ENCODE assay signal across 8 mouse cellular contexts in genomic region chr2:3418883-3419431, GRCm38 (mm10). TPM values are rescaled to one million over a fixed set of nuclear protein-coding genes. Genes with fewer than 3 reads are reported as not detected.
A peak's percentile ranks its signal among the peaks of the same experiment; 100 is the strongest.
DNase-seq lines count a peak whose midpoint lies in the region; ATAC-seq lines count a peak whose summit lies in the region.

No protein-coding gene starts in this region.

- peak; percentile 78 for ATAC-seq in erythroid progenitor cell, adult 5-6 weeks (replicated peaks; ENCODE audit: low FRiP score, poor library complexity, severe bottlenecking)
- ATAC-seq in heart, embryonic 14.5 days (ENCODE audit: insufficient number of reproducible peaks, insufficient read depth, low FRiP score, low read depth): peak; percentile 97
- peak; percentile 83 for ATAC-seq in liver, embryonic 13.5 days (ENCODE audit: low read depth)
- ATAC-seq in stomach, embryonic 16.5 days (ENCODE audit: insufficient read depth, low FRiP score): peak; percentile 98

- WGBS in heart, embryonic 14.5 days: 3% methylated on average over 38 of the region's 38 CpGs
- 2% methylated on average over 38 of the region's 38 CpGs for WGBS in liver, embryonic 13.5 days (ENCODE audit: insufficient replicate concordance)
- WGBS in stomach, embryonic 16.5 days: under 1% methylated on average over 38 of the region's 38 CpGs

- no peaks in the 10 kb centered on the region for H3K9me3 ChIP-seq in heart, embryonic 14.5 days (ENCODE audit: control insufficient read depth, low read length)
- no peaks in the 10 kb centered on the region for H3K9me3 ChIP-seq in liver, embryonic 13.5 days (replicated peaks)
- no peaks in the 10 kb centered on the region for H3K9me3 ChIP-seq in stomach, embryonic 16.5 days (replicated peaks; ENCODE audit: control insufficient read depth, low read length)

- H3K27me3 ChIP-seq in heart, embryonic 14.5 days (ENCODE audit: control insufficient read depth, insufficient read depth, low read length): peaks cover 17% of the 10 kb centered on the region
- peaks cover 18% of the 10 kb centered on the region for H3K27me3 ChIP-seq in liver, embryonic 13.5 days
- no peaks in the 10 kb centered on the region for H3K27me3 ChIP-seq in stomach, embryonic 16.5 days (ENCODE audit: control insufficient read depth, insufficient read depth, low read length)

- H3K4me1 ChIP-seq in heart, embryonic 14.5 days (ENCODE audit: control insufficient read depth in 2 of 2, insufficient read depth in 2 of 2, low read length in 2 of 2): peaks cover 2 to 3% of the 10 kb centered on the region in 2 experiments; a peak in 1 of 4 replicates
- peaks cover 13% of the 10 kb centered on the region for H3K4me1 ChIP-seq in liver, embryonic 13.5 days (replicated peaks)
- H3K4me1 ChIP-seq in stomach, embryonic 16.5 days (ENCODE audit: control insufficient read depth, insufficient read depth, low read length): peaks cover 4% of the 10 kb centered on the region; the same call in 1 of the 2 replicates

- peak overlapping the region; percentile 89 for H3K4me2 ChIP-seq in heart, embryonic 14.5 days (ENCODE audit: low read length)
- H3K4me2 ChIP-seq in liver, embryonic 13.5 days: peak overlapping the region; percentile 82
- H3K4me2 ChIP-seq in stomach, embryonic 16.5 days (ENCODE audit: low read depth, low read length): peak overlapping the region; percentile 74

- H3K36me3 ChIP-seq in heart, embryonic 14.5 days (ENCODE audit: control insufficient read depth, insufficient read depth, low read length): no peaks in the 10 kb centered on the region
- no peaks in the 10 kb centered on the region for H3K36me3 ChIP-seq in liver, embryonic 13.5 days
- no peaks in the 10 kb centered on the region for H3K36me3 ChIP-seq in stomach, embryonic 16.5 days (ENCODE audit: control insufficient read depth, insufficient read depth, low read length)

- peak overlapping the region; percentile 63 for H3K9ac ChIP-seq in heart, embryonic 14.5 days (ENCODE audit: low read length)
- peak overlapping the region; percentile 56; the same call in 1 of the 2 replicates for H3K9ac ChIP-seq in liver, embryonic 13.5 days
- H3K9ac ChIP-seq in stomach, embryonic 16.5 days (ENCODE audit: low read length): peak overlapping the region; percentile 49; the same call in 1 of the 2 replicates

- peak; percentile 95 for DNase-seq in CD4-positive helper T cell, adult 2 months (ENCODE audit: low read depth, low spot score)
- DNase-seq in brain, embryonic 18.5 days (ENCODE audit: low read depth, low spot score): peak; percentile 63
- DNase-seq in kidney, postnatal 14 days: peak; percentile 98
- DNase-seq in liver, embryonic 13.5 days: peak; percentile 88
- peak; percentile 94 for DNase-seq in neural tube, embryonic 10.5 days (ENCODE audit: extremely low spot score, low spot score)

- H3K27ac ChIP-seq in heart, embryonic 14.5 days (replicated peaks in 1 of 2; ENCODE audit: control insufficient read depth in 1 of 2, insufficient read depth in 1 of 2, low read depth in 2 of 2, low read length in 2 of 2): no peak overlapping the region
- no peak overlapping the region for H3K27ac ChIP-seq in liver, embryonic 13.5 days
- H3K27ac ChIP-seq in stomach, embryonic 16.5 days (ENCODE audit: low read length): no peak overlapping the region

- H3K4me3 ChIP-seq in heart, embryonic 14.5 days (ENCODE audit: control insufficient read depth in 1 of 2, insufficient read depth in 1 of 2, low read depth in 1 of 2, low read length in 2 of 2): peak overlapping the region; percentile 48 to 51
- H3K4me3 ChIP-seq in liver, embryonic 13.5 days (replicated peaks): peak overlapping the region; percentile 60
- H3K4me3 ChIP-seq in stomach, embryonic 16.5 days (replicated peaks; ENCODE audit: low read length): peak overlapping the region; percentile 55

RNA-seq across cellular contexts. Expression of gene Meig1, which starts 3.5 kb away (rescaled TPM):
- not detected in 2 replicates for total RNA-seq in erythroid progenitor cell, adult 5-6 weeks (2015; ENCODE audit: low replicate concordance)
- total RNA-seq in erythroid progenitor cell, adult 5-6 weeks (2017; ENCODE audit: low replicate concordance): not detected in 2 replicates
- 0.39 TPM in 1 of 2 replicates, not detected in the other for polyA plus RNA-seq in heart, embryonic 14.5 days (2014; fragmentation: Nextera tagmentation; extraction: Ambion mirVana)
- polyA plus RNA-seq in liver, embryonic 13.5 days (2015; fragmentation: Nextera tagmentation; extraction: Ambion mirVana): not detected in 2 replicates
- polyA plus RNA-seq in stomach, embryonic 16.5 days (2015; fragmentation: Nextera tagmentation; extraction: Ambion mirVana): 0.37 and 1.1 TPM in 2 replicates

RNA-seq across cellular contexts. Expression of gene Dclre1c, which starts 5.0 kb away (rescaled TPM):
- total RNA-seq in erythroid progenitor cell, adult 5-6 weeks (2015; ENCODE audit: low replicate concordance): 16.8 and 21.3 TPM in 2 replicates
- total RNA-seq in erythroid progenitor cell, adult 5-6 weeks (2017; ENCODE audit: low replicate concordance): 12.2 and 17.9 TPM in 2 replicates
- 4.4 and 5.8 TPM in 2 replicates for polyA plus RNA-seq in heart, embryonic 14.5 days (2014; fragmentation: Nextera tagmentation; extraction: Ambion mirVana)
- 5.4 and 5.6 TPM in 2 replicates for polyA plus RNA-seq in liver, embryonic 13.5 days (2015; fragmentation: Nextera tagmentation; extraction: Ambion mirVana)
- 5.9 and 6.2 TPM in 2 replicates for polyA plus RNA-seq in stomach, embryonic 16.5 days (2015; fragmentation: Nextera tagmentation; extraction: Ambion mirVana)

RNA-seq across cellular contexts. Expression of gene Olah, which starts 21.9 kb away (rescaled TPM):
- not detected in 2 replicates for total RNA-seq in erythroid progenitor cell, adult 5-6 weeks (2015; ENCODE audit: low replicate concordance)
- not detected in 2 replicates for total RNA-seq in erythroid progenitor cell, adult 5-6 weeks (2017; ENCODE audit: low replicate concordance)
- polyA plus RNA-seq in heart, embryonic 14.5 days (2014; fragmentation: Nextera tagmentation; extraction: Ambion mirVana): not detected in 2 replicates
- not detected in 2 replicates for polyA plus RNA-seq in liver, embryonic 13.5 days (2015; fragmentation: Nextera tagmentation; extraction: Ambion mirVana)
- polyA plus RNA-seq in stomach, embryonic 16.5 days (2015; fragmentation: Nextera tagmentation; extraction: Ambion mirVana): not detected in 2 replicates

RNA-seq across cellular contexts. Expression of gene Suv39h2, which starts 55.9 kb away (rescaled TPM):
- total RNA-seq in erythroid progenitor cell, adult 5-6 weeks (2015; ENCODE audit: low replicate concordance): 14.8 and 15.5 TPM in 2 replicates
- total RNA-seq in erythroid progenitor cell, adult 5-6 weeks (2017; ENCODE audit: low replicate concordance): 8.7 and 9.2 TPM in 2 replicates
- 6.9 and 8.3 TPM in 2 replicates for polyA plus RNA-seq in heart, embryonic 14.5 days (2014; fragmentation: Nextera tagmentation; extraction: Ambion mirVana)
- polyA plus RNA-seq in liver, embryonic 13.5 days (2015; fragmentation: Nextera tagmentation; extraction: Ambion mirVana): 8.8 and 9.3 TPM in 2 replicates
- 6.2 and 7.2 TPM in 2 replicates for polyA plus RNA-seq in stomach, embryonic 16.5 days (2015; fragmentation: Nextera tagmentation; extraction: Ambion mirVana)
